Mouse (Mus musculus) embryonic fibroblast, embryonic 13.5 days (primary cell): ENCODE measurements around the gene Myh2. TPM values are rescaled to one million over a fixed set of nuclear protein-coding genes. Genes with fewer than 3 reads are reported as not detected.

Source experiments
- H3K27ac ChIP-seq: 2 replicates; pipeline ENCODE4 v1.5.1; 2012; ENCODE audit warnings: low read length, control low read depth, inconsistent platforms; ENCODE audit not compliant: insufficient read depth
- H3K4me1 ChIP-seq: 2 replicates; pipeline ENCODE4 v1.6.1; 2011; ENCODE audit warnings: low read length; ENCODE audit not compliant: control insufficient read depth, insufficient read depth
- H3K4me3 ChIP-seq: 2 replicates; pipeline ENCODE4 v1.5.1; 2011; ENCODE audit warnings: mild to moderate bottlenecking, control low read depth, low read length; ENCODE audit not compliant: insufficient read depth
- CTCF ChIP-seq: IDR thresholded peaks from 2 replicates; pipeline ENCODE4 v1.5.1; 2011; ENCODE audit warnings: mild to moderate bottlenecking, control low read depth, low read length, moderate library complexity, borderline replicate concordance; ENCODE audit not compliant: insufficient read depth
- POLR2A ChIP-seq: IDR thresholded peaks from 2 replicates; pipeline ENCODE4 v1.6.1; 2011; ENCODE audit warnings: low read depth, mild to moderate bottlenecking, control low read depth, low read length, moderate library complexity
- polyA plus RNA-seq: library from polyadenylated mRNA; stranded (reverse); fragments of >200 nt; gene quantifications from 2 replicates; pipeline ENCODE4 v1.2.4, GENCODE M21; 2011; ENCODE audit warnings: low read depth; ENCODE audit not compliant: missing spikeins, insufficient read length

Myh2 gene
- polyA plus RNA-seq, 1 experiment = 0.12 TPM

- TF ChIP-seq POLR2A (no peak), CTCF (no peak)
- Histone ChIP-seq H3K4me1 (no peaks in the 10 kb centered on the region), H3K27ac (no peak overlapping the region), H3K4me3 (no peak overlapping the region)
Measured at GRCm38 (mm10) chr11:67190316-67190715, 19.5 kb downstream of the Myh2 start.

GRCm38 (mm10) chr11:67190814-67191213 is 20.0 kb downstream of the Myh2 start:
- TF ChIP-seq CTCF (no peak), POLR2A (no peak)
- no peak overlapping the region for H3K4me3 ChIP-seq
- no peaks in the 10 kb centered on the region for H3K4me1 ChIP-seq
- H3K27ac ChIP-seq = no peak overlapping the region

DNA sequence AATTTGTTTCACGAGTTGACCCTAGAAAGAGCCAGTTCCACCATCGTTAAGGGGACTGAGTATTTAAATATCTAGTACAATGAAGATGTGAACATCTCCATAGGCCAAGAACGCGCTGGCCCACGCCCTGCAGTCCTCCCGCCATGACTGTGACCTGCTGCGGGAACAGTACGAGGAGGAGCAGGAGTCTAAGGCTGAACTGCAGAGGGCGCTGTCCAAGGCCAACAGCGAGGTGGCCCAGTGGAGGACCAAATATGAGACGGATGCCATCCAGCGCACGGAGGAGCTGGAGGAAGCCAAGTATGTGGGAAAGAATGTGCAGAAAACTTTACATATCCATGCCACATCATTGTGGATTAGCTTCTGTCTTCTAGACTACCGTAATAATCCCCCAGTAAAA is 20.7 kb downstream of the Myh2 start:
- H3K4me3 ChIP-seq = no peak overlapping the region
- no peaks in the 10 kb centered on the region for H3K4me1 ChIP-seq
- H3K27ac ChIP-seq = no peak overlapping the region
- no peak for TF ChIP-seq POLR2A
- TF ChIP-seq CTCF = no peak

DNA sequence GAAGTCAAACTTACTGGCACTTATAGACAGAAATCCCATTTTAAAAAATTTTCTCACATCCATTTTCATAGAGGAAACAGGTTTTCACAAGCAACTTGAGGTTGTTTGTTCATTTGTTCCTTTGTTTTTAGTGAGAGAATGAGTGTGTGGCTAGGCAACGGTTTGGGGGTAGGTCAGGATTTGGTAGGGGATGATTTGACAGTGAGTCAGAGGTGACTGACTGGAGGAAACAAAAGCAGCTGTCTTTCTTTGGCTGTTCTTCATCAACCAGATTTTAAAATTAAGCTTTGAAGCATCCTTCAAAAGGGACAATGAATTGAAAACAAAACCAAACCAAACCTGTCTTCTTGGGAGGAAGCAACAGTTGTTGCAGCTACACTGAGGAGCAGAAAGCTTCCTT is 28.5 kb downstream of the Myh2 start:
- Histone ChIP-seq H3K4me1 (peaks cover 2% of the 10 kb centered on the region; the same call in 1 of the 2 replicates), H3K27ac (no peak overlapping the region), H3K4me3 (no peak overlapping the region)
- no peak for TF ChIP-seq POLR2A
- TF ChIP-seq CTCF = no peak

DNA sequence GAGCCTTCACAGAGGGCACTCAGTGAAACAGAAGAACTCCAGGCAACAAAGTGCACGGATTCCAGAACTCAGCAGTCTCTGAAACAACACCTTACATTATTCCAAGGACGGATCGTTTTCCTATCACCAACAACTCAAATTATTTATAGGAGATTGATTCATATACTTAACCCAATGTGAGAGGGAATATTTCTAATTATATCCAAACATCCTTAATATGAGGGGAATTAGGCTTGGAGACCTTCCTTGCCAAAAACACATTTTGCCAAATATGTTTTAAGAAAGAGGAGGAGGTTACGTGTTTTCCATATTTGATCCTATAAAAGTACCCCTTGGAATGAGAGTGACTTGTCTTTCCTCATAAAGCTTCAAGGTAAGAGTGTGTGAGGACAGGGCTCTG is 28.9 kb downstream of the Myh2 start, which contains the start of gene Myh1:
TSS of gene Myh1 (plus strand) at position 301 of the 400 bp plus-strand sequence.
- Histone ChIP-seq H3K27ac (no peak within 1 kb of the TSS), H3K4me1 (peaks cover 2% of the 10 kb centered on the region; the same call in 1 of the 2 replicates), H3K4me3 (no peak within 1 kb of the TSS)
- no peak for TF ChIP-seq POLR2A
- TF ChIP-seq CTCF = no peak

DNA sequence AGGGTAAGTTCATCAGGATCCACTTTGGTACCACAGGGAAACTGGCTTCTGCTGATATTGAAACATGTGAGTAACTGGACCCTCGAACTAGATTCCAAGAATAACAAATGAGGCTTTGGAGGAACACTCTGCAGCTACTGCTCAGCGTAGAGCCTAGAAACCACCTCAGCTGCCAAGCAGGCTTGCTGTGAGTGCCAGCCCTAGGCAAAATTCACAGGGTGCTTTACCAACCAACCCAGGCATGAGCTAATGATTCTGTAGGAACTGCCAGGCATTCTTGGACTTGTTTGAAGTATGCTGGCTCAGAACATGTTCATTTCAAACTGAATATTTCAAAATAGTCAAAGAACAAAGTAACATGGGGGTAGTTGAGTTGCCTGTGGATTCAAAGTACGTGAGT is 33.9 kb downstream of the Myh2 start:
- H3K27ac ChIP-seq = no peak overlapping the region
- H3K4me1 ChIP-seq = peaks cover 2% of the 10 kb centered on the region; the same call in 1 of the 2 replicates
- H3K4me3 ChIP-seq = no peak overlapping the region
- TF ChIP-seq POLR2A (no peak), CTCF (no peak)

DNA sequence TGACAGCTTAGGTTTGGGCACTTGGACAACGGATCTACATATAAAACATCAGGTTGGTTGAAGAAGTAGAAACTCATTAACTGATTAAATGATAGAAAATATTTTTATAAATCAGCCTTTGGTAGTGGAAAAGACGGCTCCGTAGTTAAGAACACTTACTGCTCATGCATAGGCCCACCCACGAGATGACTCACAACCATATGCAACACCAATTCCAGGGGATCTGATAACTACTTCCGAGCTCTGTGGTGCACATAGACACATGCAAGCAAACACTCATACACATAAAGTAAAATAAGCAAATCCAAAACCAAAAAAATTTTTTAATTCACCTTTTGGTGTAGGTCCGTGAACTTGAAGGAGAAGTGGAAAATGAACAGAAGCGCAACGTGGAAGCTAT is 51.0 kb downstream of the Myh2 start:
- no peak overlapping the region for H3K4me3 ChIP-seq
- TF ChIP-seq POLR2A (no peak), CTCF (no peak)
- no peak overlapping the region for H3K27ac ChIP-seq
- H3K4me1 ChIP-seq = no peaks in the 10 kb centered on the region

DNA sequence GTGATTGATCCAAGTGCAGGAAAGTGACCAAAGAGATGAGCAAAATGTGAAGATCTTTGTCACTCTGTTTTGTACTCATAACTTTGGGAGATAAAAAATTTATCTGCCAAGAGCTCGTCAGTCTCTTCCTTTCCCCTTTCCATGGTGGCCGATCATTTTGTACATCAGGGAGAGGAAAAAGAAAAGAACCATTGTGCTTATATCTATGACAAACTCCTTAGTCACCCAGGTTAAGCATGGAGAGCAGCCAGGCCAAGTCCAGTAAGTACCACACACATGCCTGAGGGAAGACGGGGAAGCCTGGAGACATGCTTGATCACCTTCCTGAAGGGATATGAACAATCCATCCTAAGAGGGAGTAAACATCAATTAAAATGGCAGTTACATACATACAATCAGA is 53.6 kb downstream of the Myh2 start:
- TF ChIP-seq POLR2A (no peak), CTCF (no peak)
- H3K4me1 ChIP-seq = no peaks in the 10 kb centered on the region
- no peak overlapping the region for H3K4me3 ChIP-seq
- H3K27ac ChIP-seq = no peak overlapping the region

- no peak overlapping the region for H3K4me3 ChIP-seq
- H3K27ac ChIP-seq = no peak overlapping the region
- no peak for TF ChIP-seq CTCF
- no peaks in the 10 kb centered on the region for H3K4me1 ChIP-seq
Measured at GRCm38 (mm10) chr11:67228731-67229130, 57.9 kb downstream of the Myh2 start.

DNA sequence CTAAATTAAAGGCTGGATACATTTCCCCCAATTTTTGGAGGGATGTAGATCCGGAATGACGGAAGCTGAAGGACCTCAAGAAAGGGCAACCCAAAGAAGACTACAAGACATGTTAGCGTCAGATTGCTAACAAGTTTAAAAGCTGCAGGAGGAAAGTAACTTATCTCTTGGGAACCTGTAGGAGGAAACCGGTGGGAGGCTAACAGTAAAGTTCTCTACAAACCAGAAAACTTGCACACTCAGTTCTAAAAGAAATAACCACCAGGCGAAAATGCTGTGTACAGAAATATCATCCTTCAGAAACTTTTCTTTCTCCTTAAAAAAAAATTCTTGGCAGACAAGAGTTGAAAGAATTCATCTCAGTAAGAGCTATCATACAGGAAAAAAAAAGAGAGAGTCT is 58.3 kb downstream of the Myh2 start:
- Histone ChIP-seq H3K4me1 (no peaks in the 10 kb centered on the region), H3K4me3 (no peak overlapping the region), H3K27ac (no peak overlapping the region)
- TF ChIP-seq POLR2A = no peak
- no peak for TF ChIP-seq CTCF

GRCm38 (mm10) chr11:67229946-67230345 is 59.1 kb downstream of the Myh2 start:
- no peak for TF ChIP-seq POLR2A
- no peak for TF ChIP-seq CTCF
- H3K4me1 ChIP-seq = no peaks in the 10 kb centered on the region
- no peak overlapping the region for H3K27ac ChIP-seq
- H3K4me3 ChIP-seq = no peak overlapping the region
